Mouse (Mus musculus): ENCODE results near the gene Dhrs11.

DNA sequence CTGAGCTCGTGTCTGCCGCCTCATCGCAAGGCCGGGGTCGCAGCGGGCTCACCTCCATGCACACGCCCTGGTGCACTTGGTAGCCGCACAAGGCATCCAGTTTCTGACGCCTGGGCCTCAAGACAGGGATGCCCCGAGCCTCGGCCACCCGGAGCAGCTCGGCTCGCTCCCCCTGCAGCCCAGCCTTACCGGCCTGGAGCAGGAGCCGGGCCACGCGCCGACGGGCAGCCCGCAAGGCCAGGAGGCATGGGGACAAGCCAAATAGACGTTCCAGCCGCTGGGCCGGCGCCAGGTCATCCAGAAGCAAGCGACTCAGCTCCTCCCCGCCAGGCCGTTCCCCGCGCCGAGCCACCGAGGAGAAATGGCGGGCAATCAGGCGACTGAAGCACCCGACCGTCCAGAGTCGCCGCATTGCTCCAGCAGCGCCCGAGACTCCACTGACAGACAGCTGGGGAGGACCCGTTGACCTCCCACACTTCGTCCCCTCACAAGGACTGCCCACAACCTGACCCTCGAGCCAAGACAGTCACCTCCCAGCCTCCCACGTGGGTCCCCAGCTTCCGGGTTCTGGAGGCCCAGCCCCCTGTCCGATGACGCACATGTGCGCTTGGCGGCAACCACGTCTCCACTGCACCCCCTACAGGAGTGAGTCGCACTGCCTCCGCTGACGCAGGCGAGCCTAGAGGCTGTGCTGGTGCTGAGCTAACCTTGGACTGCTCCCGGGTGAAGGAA is 9.7 kb downstream of the Dhrs11 start, which contains the start of gene Mrm1:
- TF ChIP-seq POLR2A (IDR thresholded peaks at IDR 0.05; ENCODE audit: control insufficient read depth, low read depth, low read length) = peak; percentile 68
- TF ChIP-seq CTCF (IDR thresholded peaks at IDR 0.05; ENCODE audit: control insufficient read depth, insufficient read depth, insufficient replicate concordance, low read depth, low read length) = peak; percentile 65; the same call in 1 of the 2 replicates

Data from testis, adult 2 months (tissue).